Mouse (Mus musculus) left cerebral cortex, postnatal 10 days (tissue): Measurements from ENCODE around the gene Txn1. TPM values are rescaled to one million over a fixed set of nuclear protein-coding genes. Genes with fewer than 3 reads are reported as not detected.

Experiments used
- DNase-seq, 2 experiments: peaks; one replicate each; pipeline ENCODE4 v3.0.0; 2021 to 2022; ENCODE audit warnings: low spot score in 2 of 2, mixed read lengths in 1 of 2; ENCODE audit errors: extremely low spot score in 1 of 2
- intact Hi-C: fragments of 180-260 bp; cut with DNase I; formaldehyde crosslinking; loops from one replicate; pipeline ENCODE4 v1.15.1; 2025
- total RNA-seq, 2 experiments: library from RNA; stranded (reverse); gene quantifications; 2 replicates each; pipeline ENCODE4 v1.2.3; 2021

Txn1 gene
- total RNA-seq = 100 to 1,000 TPM; 198 to 208 TPM

DNA sequence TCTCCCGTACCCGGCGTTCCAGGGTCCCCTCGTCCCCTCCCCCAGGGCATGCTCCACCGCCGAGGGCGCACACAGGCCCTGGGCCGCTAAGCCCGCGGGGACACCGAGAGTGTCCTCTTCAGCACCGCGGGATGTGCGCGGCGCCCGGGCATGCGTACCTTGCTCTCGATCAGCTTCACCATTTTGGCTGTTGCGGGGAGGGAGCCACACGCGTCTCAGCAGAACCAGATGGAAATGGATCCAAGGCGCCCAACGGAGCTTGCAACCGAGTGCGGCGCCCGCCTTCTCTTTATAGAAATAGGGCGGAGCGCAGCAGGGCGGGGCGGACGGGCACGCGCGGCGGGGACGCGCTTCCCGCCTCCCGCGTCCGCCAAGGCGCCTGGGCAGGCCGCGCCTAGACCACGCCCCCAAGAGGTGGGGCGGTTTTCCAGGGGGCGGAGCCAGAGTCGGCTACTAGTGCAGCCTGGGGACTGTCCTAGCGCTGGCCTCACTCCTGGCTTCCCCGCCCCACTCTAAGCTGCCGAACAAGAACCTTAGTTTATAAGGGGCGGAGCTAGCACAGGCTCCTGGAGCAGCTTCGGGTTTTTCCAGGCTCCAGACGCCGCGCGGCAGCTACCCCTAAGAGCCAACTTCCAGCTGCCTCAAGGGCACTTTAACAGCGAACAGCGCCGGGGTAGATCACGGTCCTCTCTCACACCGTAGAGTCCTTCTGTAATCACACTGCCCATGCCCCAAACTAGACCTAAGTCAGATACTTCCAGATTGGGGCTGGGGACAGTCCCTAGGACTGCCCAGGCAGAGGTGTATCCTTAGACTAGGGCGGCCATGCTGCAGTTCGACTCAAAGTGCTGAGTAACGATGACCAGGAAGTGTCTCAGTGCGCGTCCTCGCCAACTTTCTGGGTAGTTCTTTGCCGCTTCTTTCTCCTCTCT is at the start of gene Txn1:
TSS of gene Txn1 (minus strand) at position 383 of the 932 bp plus-strand sequence.
- intact Hi-C loops = loop anchor here (10.0 kb wide), 2 partner anchors 119 to 299 kb away; no protein-coding TSS in a partner anchor
- DNase-seq = peak; percentile 89 to 97

DNA sequence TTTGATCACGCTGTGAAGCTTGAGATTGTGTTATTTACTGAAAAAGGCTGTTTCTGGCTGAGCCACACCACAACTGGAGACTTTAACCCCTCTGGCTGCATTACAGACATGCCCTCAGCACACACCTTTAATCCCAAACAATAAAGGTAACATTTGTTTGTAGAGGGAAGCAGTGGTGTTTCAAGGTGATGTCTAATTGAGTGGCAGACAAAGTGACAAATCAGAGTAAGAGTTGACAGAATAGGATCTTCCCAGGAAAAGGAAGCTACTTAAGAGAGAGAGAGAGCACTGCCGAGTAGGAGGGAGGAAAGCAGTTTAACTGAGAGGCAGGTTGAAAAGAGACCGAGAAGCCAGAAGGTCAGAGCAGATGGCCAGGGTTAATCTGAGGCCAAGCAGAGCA is 47.3 kb upstream of the Txn1 start:
- no peak for DNase-seq
- intact Hi-C loops = no loop called here

DNA sequence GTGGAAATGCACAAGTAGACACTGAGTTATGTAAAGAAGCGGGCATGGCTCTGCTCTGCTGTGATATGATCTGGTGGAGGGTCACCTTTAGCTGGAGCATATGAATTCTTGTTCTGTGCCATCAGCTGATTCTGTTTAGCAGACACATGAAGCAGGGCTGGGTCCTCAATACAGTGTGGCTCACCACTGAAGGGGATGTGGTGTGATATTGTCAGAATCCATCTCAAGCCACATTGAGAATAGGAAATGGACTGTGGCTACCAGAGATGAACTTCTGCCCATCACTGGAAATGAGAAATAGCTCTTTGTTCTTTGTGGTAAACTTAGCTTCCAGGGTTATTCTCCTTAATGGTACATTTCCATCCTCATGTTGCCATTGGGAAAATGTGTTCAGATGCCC is 35.2 kb upstream of the Txn1 start:
- intact Hi-C loops = loop anchor here (5.0 kb wide), 1 partner anchor 86 kb away; no protein-coding TSS in a partner anchor
- no peak for DNase-seq

DNA sequence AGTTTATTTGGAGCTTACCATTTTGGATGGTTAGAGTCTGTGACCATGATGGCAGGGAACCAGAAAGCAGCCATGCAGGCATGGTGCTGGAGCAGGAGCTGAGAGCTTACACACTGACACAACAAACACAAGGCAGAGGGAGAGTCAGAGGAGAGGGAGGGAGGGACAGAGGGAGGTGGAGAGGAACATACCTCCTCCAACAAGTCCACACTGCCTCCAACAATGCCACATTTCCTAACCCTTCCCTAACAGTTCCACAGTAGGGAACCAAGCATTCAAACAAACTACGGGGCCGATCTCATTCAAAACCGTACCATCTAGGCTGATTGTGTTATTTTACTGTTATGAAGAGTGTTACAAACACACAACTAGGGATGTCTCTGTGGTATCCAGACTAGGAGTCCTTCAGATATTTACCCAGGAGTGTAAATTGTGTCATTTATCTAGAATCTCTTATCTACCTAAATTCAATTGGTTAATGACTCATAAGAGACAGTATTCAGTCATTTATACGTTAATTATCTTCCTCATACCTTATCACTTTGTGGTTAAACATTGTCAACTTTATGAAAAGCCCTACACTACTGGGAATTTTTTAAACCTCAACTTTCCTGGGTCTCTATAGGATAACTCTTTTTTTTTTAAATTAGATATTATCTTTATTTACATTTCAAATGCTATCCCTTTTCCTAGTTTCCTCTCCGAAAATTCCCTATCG is 18.3 kb upstream of the Txn1 start:
- no peak for DNase-seq
- intact Hi-C loops = no loop called here

DNA sequence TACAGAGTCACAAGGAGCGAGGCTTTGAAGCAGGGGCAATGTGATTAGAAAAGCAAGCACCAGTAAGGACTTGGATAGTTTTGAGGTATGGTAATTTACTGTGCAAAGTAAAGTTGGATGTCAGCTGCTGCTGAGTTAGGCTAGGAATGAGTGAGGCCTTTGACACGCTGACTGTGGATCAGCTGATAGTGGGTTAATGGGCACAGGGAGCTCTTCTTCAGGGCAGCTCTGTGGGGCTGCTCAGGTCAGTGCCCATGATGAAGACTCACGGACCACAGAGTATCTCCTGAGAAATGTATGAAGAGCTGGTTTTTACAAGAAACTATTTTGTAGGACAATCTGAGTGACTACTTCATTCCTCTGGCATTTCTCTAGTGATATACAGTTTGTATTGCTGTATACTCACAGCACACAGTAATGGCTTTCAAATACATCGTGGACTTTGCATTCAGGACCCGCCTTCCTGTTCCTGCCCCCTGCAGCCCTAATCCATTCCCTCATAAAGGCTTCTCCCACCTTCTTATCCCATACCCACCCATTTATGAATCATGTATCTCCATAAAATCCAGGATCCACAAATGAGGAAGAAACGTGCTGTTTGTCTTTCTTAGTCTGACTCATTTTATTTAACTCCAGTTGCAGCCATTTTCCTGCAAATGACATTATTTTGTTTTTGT is 17.5 kb upstream of the Txn1 start:
- DNase-seq = no peak
- intact Hi-C loops = no loop called here

DNA sequence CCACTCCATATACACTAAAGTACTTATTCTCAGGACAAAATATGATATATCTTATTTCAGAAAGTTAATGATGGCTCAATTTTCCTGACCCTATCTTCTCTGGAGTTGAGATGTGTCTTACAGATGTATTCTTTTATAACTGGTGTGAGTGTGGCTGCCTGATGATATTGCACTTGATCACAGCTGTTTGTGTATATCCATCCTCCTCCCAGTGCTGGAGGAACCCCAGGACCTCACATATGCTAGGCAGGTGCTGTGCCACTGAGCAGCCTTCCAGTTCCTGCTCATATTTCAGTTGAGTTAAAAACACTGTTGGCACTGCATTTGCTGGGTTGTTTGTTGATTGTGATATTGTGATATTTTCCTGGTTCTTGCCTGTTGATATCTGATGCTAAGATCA is 14.1 kb upstream of the Txn1 start:
- DNase-seq = no peak

DNA sequence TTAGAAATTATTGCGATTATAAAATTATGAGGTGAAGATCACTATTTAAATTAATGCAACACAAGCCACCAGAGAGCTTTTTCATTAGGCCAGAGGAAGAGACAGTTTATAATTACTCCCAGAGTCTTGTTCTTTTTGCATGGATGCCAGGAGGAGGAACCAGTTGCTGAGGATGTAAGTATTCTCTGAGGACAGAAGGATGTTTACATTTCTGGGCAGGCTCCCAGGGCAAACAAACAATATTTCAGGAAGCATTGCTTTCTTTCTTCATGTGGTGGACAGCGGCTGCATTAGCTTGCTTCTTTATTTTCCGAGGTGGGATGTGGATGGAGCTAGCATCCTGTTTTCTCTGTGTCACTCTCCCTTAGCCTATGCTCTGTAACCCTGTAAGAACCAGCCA is 11.0 kb upstream of the Txn1 start:
- intact Hi-C loops = no loop called here
- DNase-seq = no peak

More for the DNA sequence above, 14.1 kb upstream of the Txn1 start:
- intact Hi-C loops = no loop called here

DNA sequence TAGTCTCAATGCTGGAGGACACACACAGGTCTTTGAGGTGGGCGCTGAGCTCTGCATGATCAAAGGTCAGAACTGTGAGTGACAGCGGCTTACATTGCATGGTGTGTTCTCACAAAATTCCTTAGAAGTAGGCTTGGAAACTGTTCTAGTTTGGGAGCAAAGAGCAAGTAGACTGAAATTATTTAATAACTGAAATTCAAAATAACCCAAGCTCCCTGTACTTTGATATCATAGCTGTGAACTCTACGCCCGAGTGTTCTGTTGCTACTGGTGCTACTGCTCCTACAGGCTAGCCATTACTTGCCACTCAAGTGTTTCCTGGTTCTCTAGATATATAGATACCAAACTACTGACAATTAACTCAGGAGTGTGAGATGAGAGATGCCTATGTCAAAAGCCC is 9.3 kb upstream of the Txn1 start:
- no peak for DNase-seq
- intact Hi-C loops = no loop called here

DNA sequence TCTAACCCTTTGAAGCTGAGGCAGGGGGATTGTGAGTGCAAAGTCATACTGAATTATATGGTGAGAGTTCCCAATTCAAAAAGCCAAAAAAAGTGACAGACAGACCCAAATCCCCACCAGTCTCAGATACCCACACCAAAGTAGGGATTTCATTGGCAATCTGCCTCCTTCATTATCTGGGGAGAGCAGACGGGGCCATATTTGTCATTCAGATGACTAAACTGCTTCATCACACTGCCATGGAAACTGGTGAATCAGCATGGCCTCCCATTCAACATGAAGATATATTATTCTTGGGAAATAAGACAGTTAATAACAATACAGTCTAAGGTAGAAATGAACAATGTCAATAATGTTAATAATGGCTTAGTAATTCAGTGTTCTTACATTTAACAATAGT is 7.9 kb upstream of the Txn1 start:
- intact Hi-C loops = no loop called here
- no peak for DNase-seq

DNA sequence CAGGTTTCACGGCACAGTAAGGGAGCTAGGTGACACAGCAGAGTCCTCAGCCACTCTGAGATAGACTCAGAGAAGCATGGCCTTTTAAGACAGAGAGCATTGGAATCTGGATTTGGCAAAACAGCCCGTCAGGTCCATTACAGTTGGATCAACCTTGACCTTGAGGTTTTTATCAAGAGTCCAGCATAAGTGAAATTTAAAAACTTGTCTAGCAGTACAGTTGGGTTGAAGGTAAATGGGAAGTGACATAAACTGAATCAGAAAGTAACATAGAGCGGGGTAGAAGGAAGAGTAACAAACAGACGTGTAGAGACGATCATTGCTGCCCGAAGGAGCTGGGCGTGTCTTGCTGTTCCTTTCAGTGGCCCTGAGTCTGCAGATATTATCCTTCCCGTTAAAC is 2.8 kb upstream of the Txn1 start:
- DNase-seq = no peak
- intact Hi-C loops = loop anchor here (10.0 kb wide), 2 partner anchors 116 to 296 kb away; no protein-coding TSS in a partner anchor

DNA sequence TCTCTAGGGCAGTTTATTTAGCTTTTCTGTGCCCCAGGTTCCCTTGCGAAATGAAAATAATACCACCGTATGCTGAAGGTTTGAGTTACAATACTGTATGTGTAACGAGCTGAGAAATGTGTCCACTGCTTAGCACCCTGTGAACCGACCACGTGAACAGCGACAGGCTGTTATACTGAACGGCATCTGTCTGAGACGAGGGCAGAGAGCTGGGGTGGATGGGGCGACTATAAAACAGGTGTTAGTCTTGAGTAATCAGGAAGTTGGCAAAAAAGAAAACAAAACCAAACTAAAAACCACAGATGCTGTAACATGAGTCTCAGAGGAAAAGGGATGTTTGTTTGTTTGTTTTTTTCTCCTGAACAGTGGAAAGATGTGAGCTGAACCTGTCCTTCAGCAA is 1.9 kb upstream of the Txn1 start:
- intact Hi-C loops = loop anchor here (10.0 kb wide), 2 partner anchors 117 to 297 kb away; no protein-coding TSS in a partner anchor
- no peak for DNase-seq

DNA sequence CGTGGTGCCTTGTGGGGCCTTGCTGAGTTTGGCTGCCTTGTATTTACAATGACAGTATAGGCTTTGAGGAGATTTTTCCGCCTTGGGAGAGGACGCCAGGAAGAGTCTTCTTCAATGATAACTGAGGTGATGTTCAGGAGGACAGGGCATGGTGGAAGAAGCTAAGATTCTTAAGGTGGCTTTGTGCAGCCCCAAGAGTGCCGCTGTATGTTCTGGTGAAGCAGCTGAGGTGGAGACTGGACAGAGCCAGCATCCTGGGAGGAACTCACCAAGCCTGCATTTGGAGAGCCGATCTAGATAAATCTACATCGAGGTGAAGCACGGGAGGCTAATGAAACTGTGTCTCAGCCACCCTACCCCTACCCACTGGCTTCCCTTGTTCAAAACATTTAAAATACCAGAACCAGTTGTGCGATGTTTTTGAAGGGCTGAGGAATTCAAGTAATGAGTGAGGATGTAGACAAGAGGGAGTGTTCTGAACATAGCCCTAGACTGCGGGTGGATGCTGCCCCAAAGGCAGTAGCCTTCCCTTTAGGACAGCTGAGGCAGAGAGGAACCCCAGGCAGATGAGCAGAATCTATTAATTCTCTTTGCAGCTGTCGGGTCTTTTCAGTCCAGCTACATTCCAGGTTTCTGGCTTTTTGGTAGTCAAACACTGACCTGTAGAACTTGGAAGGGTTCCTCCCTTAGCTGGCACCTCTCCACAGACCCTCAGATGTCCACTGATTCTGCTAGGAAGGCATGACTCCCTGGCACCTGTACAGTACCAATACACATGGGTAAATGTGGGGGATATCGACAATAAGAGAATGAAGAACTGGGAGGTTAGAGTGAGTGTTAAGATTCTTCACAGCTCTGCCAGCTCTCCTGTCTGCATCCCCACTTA is 1.2 kb upstream of the Txn1 start:
- DNase-seq = no peak
- intact Hi-C loops = loop anchor here (10.0 kb wide), 2 partner anchors 117 to 297 kb away; no protein-coding TSS in a partner anchor

DNA sequence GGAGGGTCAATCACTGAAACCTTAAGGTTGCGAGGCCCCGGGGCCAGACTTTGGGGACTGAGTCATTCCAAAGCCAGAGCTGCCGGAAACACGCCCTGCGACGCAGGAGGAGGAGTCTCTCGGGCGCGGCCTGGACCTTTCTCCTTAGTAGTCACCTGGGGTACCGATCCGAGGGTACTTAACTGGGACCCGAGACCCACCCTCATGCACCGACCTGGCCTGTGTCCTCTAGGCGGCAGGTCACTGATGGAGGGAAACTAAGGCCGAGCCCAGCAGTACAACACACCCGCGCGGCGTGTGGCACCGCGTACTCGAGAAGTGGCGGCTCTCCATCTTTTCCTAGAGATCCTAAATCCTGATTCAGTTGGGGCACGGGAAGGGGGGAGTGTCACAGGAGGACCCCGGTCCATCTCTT is 660 bp downstream of the Txn1 start:
- intact Hi-C loops = loop anchor here (10.0 kb wide), 2 partner anchors 119 to 299 kb away; no protein-coding TSS in a partner anchor
- peak; percentile 44 to 73 for DNase-seq

DNA sequence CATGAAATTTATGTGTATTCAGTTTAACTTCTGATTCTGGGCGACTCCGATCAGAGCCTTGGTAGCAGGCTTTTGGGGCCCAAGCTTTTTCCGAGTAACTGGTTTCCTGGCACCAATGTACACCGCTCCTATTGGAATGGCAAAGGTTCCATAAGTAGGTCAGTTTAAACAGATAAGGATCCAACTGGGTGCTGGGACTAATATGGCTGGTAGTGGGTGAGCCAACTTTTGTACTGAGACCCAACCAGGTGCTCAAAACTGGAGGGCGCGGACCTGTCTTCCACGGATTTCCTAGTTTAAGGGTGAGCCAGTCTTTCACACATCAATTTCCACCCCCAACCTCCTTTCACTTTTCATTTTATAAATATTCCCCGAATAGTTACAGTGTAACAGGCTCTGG is 1.2 kb downstream of the Txn1 start:
- no peak for DNase-seq
- intact Hi-C loops = loop anchor here (10.0 kb wide), 2 partner anchors 120 to 300 kb away; no protein-coding TSS in a partner anchor

DNA sequence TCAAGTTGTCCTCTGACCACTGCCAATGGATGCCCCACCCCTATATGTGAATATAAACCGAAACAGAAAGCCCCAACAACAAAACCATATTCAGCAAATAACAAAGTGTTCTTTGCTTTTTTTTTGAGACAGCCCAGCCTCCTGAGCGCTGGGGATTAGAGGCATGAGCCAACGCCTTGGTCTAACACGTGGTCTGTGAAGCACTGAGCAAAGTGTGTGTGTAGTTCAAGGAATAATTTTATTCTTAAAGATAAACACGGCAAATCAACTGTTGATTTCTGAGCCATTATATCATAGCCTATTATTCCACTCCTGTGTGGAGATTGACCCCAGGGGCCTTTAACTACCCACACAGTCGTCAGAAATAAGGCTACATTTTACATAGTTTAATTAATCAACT is 1.6 kb downstream of the Txn1 start:
- DNase-seq = no peak
- intact Hi-C loops = loop anchor here (10.0 kb wide), 2 partner anchors 120 to 300 kb away; no protein-coding TSS in a partner anchor

DNA sequence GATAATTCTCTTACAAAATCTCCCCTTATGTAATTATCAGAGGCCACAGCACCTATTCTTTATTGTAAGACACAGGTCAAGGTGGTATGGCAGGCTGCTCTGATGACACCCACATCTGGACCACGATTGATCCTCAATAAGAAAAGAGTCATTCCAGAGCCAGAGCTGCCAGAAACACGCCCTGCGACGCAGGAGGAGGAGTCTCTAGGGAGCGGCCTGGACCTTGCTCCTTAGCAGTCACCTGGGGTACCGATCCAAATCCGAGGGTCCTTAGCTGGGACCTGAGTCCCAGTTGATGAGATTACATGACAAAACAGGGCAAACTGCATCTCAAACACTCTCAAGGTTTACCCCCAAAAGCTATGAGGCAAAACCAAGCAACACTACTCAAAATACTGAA is 2.4 kb downstream of the Txn1 start:
- intact Hi-C loops = loop anchor here (10.0 kb wide), 2 partner anchors 121 to 301 kb away; no protein-coding TSS in a partner anchor
- DNase-seq = no peak

DNA sequence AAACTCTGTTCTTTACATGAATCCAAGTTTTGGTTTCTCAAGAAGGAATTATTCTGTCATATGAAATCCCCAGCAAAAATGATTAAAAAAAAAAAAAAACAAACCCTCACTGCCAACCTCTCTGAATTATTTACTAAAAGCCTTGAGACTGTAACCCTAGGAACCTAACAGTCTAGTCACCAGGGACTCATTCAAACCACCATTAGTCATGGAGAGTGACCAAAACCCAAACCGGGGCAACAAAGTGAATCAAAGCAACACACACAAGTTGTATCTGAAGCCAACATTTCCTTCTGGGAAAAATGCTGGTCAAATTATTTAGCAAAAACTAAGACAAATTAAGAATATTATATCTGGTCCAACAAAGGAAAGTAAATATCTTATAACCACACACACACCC is 3.3 kb downstream of the Txn1 start:
- no peak for DNase-seq
- intact Hi-C loops = loop anchor here (10.0 kb wide), 2 partner anchors 122 to 302 kb away; no protein-coding TSS in a partner anchor

DNA sequence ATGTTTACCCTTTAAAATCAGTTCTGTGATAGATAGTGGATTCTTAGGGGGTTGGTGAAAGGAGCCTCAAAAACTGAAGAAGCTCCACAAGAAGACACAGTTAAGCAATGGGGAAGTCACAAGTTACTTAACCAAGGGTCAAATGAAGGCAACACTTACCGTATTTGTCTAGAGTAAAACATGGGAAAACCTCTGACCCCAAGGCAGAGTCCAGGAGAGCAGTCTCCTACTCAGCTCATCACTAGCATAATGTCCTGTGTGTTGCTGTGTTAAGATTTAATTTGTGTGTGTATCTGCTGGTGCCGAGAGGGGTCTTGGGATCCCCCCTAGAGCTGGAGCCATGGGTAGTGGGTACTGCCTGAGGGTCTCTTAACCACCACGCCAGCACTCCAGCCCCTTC is 3.8 kb downstream of the Txn1 start:
- DNase-seq = no peak
- intact Hi-C loops = loop anchor here (10.0 kb wide), 2 partner anchors 122 to 302 kb away; no protein-coding TSS in a partner anchor
